Mouse (Mus musculus) bone marrow macrophage, adult 2 months (primary cell): ENCODE data around the gene Crk.

Source experiments
- CTCF ChIP-seq: IDR thresholded peaks from 2 replicates; pipeline ENCODE4 v1.5.1; 2012; ENCODE audit warnings: low read depth, mild to moderate bottlenecking, low read length, moderate library complexity
- POLR2A ChIP-seq: IDR thresholded peaks from 2 replicates; pipeline ENCODE4 v1.6.1; 2012; ENCODE audit warnings: mild to moderate bottlenecking, low read depth, low read length, borderline replicate concordance

- TF ChIP-seq CTCF (no peak), POLR2A (no peak)
Measured at GRCm38 (mm10) chr11:75722339-75722738, 43.3 kb downstream of the Crk start.
